Mouse (Mus musculus) spleen, adult 2 months (tissue): Measurements from ENCODE around the gene Camta1.

ENCODE experiments used
- CTCF ChIP-seq: fragments of 200-500 bp; IDR thresholded peaks from 2 replicates; pipeline ENCODE4 v1.5.1; 2011; ENCODE audit warnings: mild to moderate bottlenecking, inconsistent platforms; ENCODE audit not compliant: insufficient read depth, insufficient read length, insufficient replicate concordance; ENCODE audit errors: extremely low read depth
- POLR2A ChIP-seq: fragments of 200-500 bp; IDR thresholded peaks from 2 replicates; pipeline ENCODE4 v1.6.1; 2011; ENCODE audit warnings: low read depth, low read length, inconsistent platforms

GRCm38 (mm10) chr4:151555505-151555904 lies 306.2 kb downstream of the Camta1 start:
- TF ChIP-seq CTCF, result no peak
- TF ChIP-seq POLR2A, result no peak
